Mouse (Mus musculus): Measurements from ENCODE around the gene Phactr2. TPM values are rescaled to one million over a fixed set of nuclear protein-coding genes. Genes with fewer than 3 reads are reported as not detected.

Gene Phactr2
- total RNA-seq, 2 experiments from 2014 or later = 39.9 to 43.4 TPM

GRCm38 (mm10) chr10:13448283-13449045 lies 25.7 kb downstream of the Phactr2 start:
- no peak for DNase-seq

DNA sequence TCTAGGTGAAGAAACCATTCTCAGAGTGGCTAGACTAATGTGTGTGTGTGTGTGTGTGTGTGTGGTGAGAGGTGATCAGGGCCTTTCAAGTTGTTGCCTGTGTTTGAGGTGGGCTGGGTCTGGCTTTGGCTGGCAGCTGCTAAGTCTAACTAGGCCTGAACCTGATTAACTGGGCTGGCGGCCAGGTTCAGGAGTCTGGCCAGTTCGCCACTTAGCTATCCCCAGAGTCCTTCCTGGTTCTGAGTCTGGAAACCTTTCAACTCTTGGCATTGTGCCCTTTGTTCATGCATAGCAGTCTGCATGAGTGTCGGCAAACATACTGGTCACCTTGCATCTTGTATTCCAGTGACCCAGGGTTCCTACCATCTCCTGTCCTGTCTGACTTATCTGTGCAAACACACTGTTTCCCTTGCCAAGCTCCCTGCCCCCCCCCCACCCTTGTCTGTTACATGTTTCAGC lies 27.4 kb downstream of the Phactr2 start:
- DNase-seq = peak; percentile 49

- no peak for DNase-seq
Observed at GRCm38 (mm10) chr10:13444257-13444656, 30.0 kb downstream of the Phactr2 start.

DNA sequence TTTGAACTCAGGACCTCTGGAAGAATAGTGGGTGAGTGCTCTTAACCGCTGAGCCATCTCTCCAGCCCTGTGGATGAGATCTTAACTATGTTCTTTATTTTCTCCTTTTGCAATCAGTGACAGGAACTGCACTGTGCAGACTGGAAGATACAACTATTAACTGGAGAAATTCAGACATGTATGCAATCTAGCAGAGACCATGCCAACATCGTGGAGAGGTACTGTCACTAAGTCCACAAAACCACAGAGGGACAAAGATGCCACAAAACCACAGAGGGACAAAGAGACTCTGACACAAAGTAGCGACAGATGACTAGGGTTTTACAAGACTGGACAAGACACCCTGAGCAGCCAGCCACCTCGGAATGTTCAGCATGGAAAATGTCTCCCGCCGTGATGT lies 30.6 kb downstream of the Phactr2 start:
- no peak for DNase-seq

- no peak for DNase-seq
Observed at GRCm38 (mm10) chr10:13440292-13440691, 33.9 kb downstream of the Phactr2 start.

DNA sequence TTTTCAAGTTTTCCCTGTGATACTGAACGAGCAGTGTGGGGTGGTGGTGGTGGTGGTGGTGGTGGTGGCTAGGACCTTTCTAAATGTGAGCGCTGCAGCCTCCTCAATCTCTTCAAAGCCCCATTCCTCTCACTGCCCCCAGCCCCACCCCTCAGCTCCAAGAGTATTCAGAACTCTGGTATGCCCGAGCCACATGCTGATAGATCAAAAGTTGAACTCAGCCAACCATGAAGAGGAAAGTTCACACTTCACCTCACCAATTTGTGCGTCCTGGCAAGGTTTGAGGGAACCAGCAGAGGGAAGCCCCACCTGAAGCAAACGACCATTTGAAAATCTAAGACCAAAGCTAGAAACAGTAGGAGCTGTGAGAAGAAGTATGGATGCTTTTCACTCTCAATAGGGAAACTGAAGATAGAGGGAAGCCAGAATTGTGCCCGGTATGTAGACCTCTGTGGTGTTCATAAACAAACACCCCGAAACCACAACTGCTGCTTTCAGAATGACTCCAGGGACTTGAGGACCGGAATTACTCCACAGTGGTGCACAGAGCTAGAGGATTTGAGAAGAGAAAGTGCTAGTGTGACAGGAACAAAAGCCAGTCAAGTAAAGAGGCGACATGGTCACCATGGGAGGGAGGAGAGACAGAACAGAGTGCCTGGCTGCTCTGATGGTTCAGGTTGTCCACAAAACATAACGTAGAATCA lies 35.9 kb downstream of the Phactr2 start:
- DNase-seq = no peak

GRCm38 (mm10) chr10:13437011-13437410 lies 37.2 kb downstream of the Phactr2 start:
- DNase-seq = no peak

DNA sequence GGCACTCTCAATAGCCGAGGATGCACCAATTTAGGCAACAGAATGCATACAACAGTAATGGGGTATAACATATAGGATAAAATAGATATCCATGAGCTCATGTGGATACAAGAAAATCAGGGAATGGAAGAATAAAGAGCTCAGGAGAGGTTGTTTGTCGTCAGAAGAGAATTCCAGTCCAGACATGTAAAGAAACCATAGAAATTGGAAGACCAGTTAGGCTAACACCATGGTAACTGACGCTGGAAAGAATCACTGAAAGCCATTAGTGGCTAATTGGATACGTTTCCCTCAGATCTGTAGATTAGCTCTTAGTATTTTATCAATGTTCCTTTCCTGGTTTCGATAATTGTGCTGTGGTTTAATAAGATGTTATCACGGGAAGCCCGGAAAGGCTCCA lies 41.2 kb downstream of the Phactr2 start:
- no peak for DNase-seq

DNA sequence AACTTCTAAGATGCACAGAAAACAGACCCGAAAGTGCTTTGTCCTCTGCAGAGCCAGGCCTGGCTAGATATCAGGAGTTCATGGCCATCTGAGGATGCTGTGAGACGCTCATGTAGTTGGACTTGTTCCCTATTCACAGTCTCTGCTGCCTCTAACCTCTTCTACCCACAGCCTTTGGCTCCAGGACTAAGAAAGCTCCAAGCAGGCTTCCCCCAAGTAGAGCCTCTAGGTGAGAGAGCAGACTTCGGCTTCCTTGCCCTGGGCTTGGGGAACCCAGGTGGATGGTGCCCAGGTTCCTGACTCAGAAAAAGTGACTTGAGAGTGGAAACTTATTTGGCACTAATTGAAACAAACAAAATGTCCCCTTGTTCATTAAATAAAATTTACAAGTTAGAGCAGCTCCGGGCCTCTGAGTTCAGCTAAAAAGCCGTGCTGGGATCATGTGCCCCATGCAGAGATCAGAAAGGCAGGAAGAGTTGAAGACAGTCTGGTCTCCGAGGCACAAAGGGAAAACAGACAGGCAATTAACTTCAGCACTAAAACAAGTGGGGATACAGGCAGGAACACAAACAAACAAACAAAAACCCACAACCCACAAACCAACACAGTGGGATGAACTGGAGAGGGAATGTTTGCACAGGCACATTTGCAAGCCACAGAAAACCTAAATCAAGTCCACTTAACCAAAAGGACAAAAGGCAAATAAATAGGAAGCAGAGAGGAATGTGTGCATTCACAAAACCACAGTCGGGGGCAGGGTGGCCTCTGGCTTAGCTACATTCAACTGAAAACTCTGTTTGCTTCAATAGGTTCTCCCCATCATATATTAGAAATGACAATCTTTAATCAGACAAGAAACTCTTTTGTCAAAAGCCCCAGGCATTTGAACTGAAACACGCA lies 42.3 kb downstream of the Phactr2 start:
- DNase-seq = no peak

DNA sequence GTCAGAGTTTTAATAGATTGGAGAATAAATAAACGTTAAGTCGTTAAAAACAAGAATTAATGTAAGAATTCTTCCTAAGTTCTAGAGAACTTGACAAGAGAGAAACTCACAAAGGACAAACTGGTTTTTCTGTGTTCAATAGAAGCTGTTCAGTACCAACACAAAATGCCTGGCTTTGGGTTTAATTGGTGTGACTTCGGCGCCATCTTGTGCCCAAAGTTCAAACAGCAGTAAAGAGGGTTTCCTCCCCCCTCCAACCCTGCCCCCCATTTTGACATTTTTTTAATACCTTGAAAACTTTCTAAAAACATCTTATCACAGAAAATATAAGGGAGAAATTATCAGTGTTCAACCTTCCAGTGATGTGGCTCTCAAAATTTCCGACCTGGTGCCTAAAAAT lies 44.4 kb downstream of the Phactr2 start:
- peak; percentile 61 for DNase-seq

DNA sequence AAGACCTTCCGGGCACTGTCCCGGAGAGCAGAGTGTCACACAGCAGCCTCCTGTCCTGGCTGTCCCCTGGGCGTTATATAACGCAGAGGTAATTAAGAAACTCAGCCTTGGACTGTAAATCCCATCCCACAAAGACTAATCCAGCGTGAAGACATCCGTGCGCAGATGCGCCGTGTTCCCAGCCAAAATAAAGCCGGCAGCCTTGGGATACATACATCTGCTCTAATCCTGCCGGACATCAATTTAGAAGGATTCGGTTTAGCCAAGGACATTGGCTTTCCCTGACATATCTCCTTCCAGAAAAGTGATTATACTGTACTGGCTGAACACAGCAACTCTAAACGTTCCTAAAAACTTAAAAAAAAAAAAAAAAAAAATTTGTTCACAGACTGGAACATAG lies 45.0 kb downstream of the Phactr2 start:
- DNase-seq = peak; percentile 20

DNA sequence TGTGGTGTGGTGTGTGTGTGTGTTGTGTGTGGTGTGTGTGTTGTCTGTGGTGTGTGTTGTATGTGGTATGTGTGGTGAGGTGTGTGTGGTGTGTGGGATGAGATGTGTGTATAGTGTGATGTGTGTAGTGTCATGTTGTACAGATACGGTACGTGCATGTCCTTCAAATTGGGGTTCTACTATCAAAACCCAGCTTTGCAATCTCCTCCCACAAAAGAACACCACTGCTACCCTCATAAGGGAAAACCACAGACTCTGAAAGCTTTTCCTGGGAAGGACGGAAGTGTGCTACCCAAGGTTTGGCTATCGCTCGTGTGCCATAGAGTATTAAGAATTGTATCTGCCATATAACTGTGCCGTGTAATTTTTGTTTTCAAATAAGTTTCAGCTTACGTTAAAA lies 45.7 kb downstream of the Phactr2 start:
- DNase-seq = no peak

GRCm38 (mm10) chr10:13427599-13427998 lies 46.6 kb downstream of the Phactr2 start:
- DNase-seq = no peak

- DNase-seq = peak; percentile 51
Observed at GRCm38 (mm10) chr10:13425198-13425597, 49.0 kb downstream of the Phactr2 start.

GRCm38 (mm10) chr10:13424508-13424907 lies 49.7 kb downstream of the Phactr2 start:
- DNase-seq = no peak

GRCm38 (mm10) chr10:13424015-13424414 lies 50.2 kb downstream of the Phactr2 start:
- no peak for DNase-seq

GRCm38 (mm10) chr10:13422121-13422520 lies 52.1 kb downstream of the Phactr2 start:
- no peak for DNase-seq

GRCm38 (mm10) chr10:13419246-13419645 lies 55.0 kb downstream of the Phactr2 start:
- no peak for DNase-seq

GRCm38 (mm10) chr10:13415489-13416104 lies 58.6 kb downstream of the Phactr2 start:
- no peak for DNase-seq

GRCm38 (mm10) chr10:13412202-13412923 lies 61.8 kb downstream of the Phactr2 start:
- DNase-seq = peak; percentile 47

- no peak for DNase-seq
Observed at GRCm38 (mm10) chr10:13411056-13411455, 63.2 kb downstream of the Phactr2 start.

Data from gastrocnemius, postnatal 10 days (tissue).